Mouse (Mus musculus): ENCODE measurements at regions not wholly inside any gene's neighbourhood (a gene's known extent, or its start where the extent isn't known, plus 50 kb on each side); places are given as distances from the start of the nearest gene placed in this dataset.

DNA sequence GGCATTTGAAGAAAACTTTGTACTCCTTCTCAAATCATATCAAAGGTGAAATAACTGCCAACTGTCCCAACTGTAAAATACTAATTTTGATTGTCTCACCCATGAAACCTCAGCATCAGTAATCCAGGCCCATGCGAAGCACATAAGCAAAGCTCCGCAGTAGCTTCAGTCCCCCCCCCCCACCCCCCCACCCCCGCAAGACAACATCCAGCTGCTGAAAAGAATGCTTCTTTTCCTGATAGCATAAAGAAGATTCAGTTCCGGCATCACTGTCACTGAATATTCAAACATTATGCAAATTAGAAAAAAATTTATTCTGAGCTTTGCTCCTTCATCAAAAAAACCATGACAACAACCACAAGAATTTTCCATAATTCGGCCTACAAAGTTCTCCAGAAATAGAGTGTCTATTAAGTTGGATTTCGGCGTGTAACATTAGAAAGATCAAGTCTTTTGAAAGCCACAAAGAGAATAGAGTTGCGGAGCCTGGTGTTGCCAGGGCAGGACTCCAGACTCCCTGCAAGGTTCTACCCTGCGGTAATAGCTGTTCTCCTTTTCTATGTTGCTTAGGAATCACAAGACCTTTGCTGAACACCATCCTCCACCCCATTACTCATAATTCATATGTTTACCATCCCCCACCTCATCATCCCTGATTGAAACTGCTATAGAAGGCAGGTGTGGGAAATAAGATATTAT is 77.9 kb upstream of the Asb5 start:
- DNase-seq (ENCODE audit: low spot score in 2 of 2), result no peak

DNA sequence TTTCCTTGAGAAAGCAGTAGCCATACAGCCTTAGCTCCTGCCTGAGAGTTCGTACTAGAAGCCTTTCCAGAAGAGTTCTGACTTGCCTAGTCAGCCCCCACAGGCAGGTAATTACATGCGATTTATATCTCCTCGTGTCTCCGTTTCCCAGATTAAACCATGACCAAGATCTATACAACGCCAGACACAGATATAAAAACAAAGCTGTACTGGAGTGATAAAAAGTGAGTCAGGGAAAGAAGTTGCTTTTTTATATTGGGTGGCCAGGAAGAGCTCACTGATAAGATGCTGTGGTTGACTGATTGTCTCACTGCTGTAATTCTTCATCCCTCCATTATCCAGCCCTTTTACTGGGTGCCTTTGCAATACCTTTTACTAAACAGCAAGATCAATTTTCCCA is 64.4 kb upstream of the Asb5 start:
- DNase-seq (ENCODE audit: low spot score in 2 of 2), result no peak

GRCm38 (mm10) chr8:54465458-54466102 is 63.8 kb upstream of the Asb5 start:
- DNase-seq (ENCODE audit: low spot score in 2 of 2), result no peak
